Mouse (Mus musculus) C3H10T1/2 (cell line): ENCODE measurements around the gene Leap2. TPM values are rescaled to one million over a fixed set of nuclear protein-coding genes. Genes with fewer than 3 reads are reported as not detected.

Experiments used
- polyA plus RNA-seq, 2 experiments: library from polyadenylated mRNA; unstranded; fragments of >200 nt; fragmentation: generic; extraction: Trizol; gene quantifications; one replicate each; pipeline ENCODE4 v1.2.1; 2012; ENCODE audit warnings: missing spikeins in 2 of 2

Gene Leap2
- polyA plus RNA-seq, result not detected

GRCm38 (mm10) chr11:53423036-53423435, at the start of gene Leap2:
Leap2 (minus strand) TSS chr11:53423170.

DNA sequence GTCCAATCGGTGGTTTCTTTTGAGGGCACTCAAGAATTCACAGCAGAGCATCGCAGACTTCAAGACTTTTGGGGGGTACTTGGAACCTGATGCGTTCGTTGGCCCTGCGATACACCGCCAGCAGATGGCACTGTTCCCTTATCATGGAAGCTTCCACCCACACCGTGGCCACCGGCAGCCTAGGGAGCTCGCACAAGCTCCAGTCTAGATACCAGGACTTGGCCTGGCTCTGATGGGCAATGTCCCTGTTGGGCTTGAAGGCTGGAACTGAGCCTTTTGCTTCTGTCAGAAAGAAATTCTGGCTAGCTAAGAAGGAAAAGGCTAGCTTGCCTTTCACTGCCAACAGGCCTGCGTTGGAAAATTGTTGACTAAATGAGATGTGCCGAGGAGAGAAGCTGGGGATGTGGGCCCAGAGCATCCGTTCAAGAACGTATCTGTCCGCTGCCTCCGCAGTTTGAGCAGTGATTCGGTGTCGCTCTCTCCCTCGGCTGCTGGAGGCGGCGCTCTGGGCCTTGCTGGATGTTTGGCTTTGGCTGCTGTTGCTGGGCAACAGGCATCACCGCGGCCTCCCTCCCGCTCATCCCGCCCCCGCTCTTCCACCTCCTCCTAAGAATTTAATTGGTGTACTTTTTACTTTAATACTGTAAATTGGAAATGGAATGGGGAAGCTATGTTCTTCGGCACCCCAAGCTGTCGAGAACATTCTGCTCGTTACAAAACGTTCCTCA, 47.2 kb upstream of the Leap2 start, which contains the start of gene Gm9837:
Gm9837 (minus strand) TSS at position 512 of the 728 bp plus-strand sequence.

DNA sequence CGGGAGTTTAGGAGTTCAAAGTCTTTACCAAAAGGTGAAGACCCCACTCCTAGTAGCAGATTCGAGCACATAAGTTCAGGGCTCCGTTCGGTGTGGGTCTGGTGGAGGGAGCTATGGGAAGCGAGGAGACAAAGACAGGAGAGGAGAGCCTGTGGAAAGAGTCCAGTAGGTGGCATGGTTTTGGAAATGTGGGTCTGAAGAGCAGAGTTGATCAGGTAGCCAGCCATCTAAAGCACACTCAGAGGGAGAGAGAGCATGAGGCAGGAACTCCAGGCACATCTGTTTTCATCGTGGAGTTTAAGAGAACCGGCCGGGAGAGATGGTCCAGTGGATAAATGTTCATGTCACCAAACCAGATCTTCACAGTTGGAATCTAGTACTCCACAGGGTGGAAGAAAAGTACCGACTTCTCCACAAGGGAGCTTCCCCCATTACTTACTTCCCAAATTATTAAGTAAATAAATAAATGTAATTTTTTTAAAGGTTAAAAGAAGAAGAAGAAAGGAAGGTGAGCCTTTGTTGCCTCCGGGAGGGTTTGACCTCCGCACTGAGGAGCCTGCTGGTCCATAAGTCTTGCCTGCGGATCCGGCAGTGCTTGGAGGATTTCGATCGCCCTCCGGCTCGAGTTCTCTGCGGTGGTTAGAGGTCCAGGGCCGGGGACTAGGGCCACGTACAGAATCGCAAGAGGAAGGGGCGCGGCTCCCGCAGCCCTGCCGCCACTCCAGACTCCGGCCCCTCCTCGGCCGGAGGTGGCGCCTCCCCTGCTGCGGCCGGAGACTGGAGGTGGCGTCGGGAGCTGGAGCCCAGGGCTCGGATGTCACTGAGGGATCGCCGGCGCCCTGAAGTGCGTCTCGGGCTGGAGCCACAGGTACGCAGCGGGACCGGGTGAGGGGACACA, 33.8 kb upstream of the Leap2 start, which contains the start of the genes Gm10447 and Shroom1:
Gm10447 (minus strand) TSS at position 637 of the 898 bp plus-strand sequence.
Shroom1 (plus strand) TSS at position 732 of the 898 bp plus-strand sequence.

GRCm38 (mm10) chr11:53430670-53431346, 7.8 kb upstream of the Leap2 start, which contains the start of the genes Uqcrq and Gdf9:
Uqcrq (minus strand) TSS chr11:53430831.
Gdf9 (plus strand) TSS chr11:53431023.

Other genes starting within 250 kb of the Leap2 start
- gene Hspa4, start 122.7 kb downstream of the Leap2 start, polyA plus RNA-seq, result 10 to 100 TPM; 15.8 to 44.3 TPM
- 1 to 10 TPM; 1.7 to 3.0 TPM for gene Zcchc10, start 98.5 kb downstream of the Leap2 start, polyA plus RNA-seq
- 1 to 10 TPM in 1 of 2 experiments, under 1 TPM in 1; 0.48 to 8.1 TPM for gene Aff4, start 72.3 kb downstream of the Leap2 start, polyA plus RNA-seq
- gene Uqcrq, start 7.7 kb upstream of the Leap2 start, polyA plus RNA-seq, result 100 to 1,000 TPM; 500 to 558 TPM
- 1 to 10 TPM in 1 of 2 experiments, under 1 TPM in 1; 0.18 to 1.4 TPM for gene Gdf9, start 7.9 kb upstream of the Leap2 start, polyA plus RNA-seq
- gene Gm10447, start 33.9 kb upstream of the Leap2 start, polyA plus RNA-seq, result under 1 TPM; 0.01 to 0.04 TPM
- 1 to 10 TPM in 1 of 2 experiments, under 1 TPM in 1; 0.54 to 1.0 TPM for gene Shroom1, start 34.0 kb upstream of the Leap2 start, polyA plus RNA-seq
- not detected for gene Gm9837, start 47.3 kb upstream of the Leap2 start, polyA plus RNA-seq
- gene Gm9945, start 57.0 kb upstream of the Leap2 start, polyA plus RNA-seq, result not detected
- not detected for gene Sowaha, start 57.1 kb upstream of the Leap2 start, polyA plus RNA-seq
- gene Sept8, start 96.1 kb upstream of the Leap2 start, polyA plus RNA-seq, result 10 to 100 TPM; 22.0 to 78.6 TPM
- 10 to 100 TPM in 1 of 2 experiments, 1 to 10 TPM in 1; 1.8 to 19.7 TPM for gene Kif3a, start 144.2 kb upstream of the Leap2 start, polyA plus RNA-seq
- gene Il4, start 195.5 kb upstream of the Leap2 start, polyA plus RNA-seq, result not detected
- gene Il13, start 211.5 kb upstream of the Leap2 start, polyA plus RNA-seq, result not detected